Mouse (Mus musculus) telencephalon, adult 2 months (tissue): ENCODE measurements around the gene Fastk.
A peak's percentile ranks its signal among the peaks of the same experiment; 100 is the strongest.

ENCODE experiments used
- DNase-seq: peaks from one replicate; pipeline ENCODE4 v3.0.0-alpha.2; 2011; ENCODE audit warnings: low read depth, low spot score

Fastk gene

GRCm38 (mm10) chr5:24452691-24453233 is 7.7 kb upstream of the Fastk start:
- DNase-seq: no peak

DNA sequence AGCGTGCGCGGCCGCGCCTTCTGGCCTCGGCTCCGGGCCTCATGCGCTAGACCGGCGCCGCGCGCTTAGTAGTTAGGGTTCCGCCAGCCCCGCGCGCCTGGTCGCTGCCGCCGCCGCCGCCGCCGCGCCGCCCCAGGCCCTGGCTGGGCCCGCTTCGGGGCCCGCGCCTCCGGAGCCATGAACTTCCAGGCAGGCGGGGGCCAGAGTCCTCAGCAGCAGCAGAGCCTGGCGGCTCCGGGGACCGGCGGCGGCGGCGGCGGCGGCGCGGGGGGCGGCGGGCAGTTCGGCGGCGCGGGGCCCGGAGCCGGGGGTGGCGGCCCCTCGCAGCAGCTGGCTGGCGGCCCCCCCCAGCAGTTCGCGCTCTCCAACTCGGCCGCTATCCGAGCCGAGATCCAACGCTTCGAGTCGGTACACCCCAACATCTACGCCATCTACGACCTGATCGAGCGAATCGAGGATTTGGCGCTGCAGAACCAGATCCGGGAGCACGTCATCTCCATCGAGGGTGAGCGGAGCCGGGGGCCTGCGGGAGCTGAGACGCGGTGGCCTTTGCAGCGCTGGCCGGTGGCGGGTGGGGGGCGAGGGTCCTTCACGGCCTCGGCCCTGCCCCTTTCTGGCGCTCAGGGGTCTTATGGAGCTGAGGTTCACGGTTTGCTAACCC is 7.1 kb upstream of the Fastk start, which contains the start of gene Agap3:
Gene Agap3, plus strand, starts transcription at position 148 of the 661 bp plus-strand sequence.
- no peak for DNase-seq

DNA sequence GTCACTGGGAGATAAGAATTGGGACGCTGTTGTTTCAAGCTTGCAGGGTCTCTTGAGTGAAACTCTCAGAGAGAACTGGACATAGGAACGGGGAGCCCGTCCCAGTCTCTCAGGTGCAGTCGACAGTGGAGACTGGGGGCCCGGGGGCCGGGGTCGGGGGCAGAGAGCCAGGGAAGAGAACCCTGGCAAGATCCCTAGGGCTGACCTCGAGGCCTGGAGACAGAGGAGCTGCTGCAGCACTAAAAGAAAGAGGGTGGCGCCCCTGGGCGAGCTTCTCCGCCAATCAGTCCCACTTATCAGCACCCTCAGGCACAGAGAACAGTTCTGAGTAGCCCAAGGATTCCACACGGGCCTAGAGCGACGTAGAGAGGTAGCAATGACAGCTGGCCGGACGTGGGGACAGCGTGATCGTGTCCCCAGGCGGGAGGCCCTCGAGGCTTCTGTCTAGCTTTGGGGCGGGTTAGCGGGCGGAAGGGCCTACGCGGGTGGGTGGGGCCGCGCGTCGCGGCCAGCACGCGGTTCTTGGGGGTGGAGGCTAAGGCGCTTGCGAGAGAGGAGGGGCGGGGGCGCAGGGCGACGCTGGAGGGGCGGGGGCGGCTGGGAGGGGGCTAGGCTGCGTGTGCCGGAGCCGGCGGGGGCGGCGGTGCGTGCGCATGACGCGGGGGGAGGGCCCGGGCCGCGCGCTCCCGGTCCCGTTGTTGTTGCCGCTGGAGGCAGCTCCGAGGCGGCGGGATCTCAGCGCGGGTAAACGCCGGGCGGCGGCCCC is 6.4 kb upstream of the Fastk start:
- peak; percentile 81 for DNase-seq

- DNase-seq: peak; percentile 77
Measured at GRCm38 (mm10) chr5:24447624-24448298, 2.7 kb upstream of the Fastk start, which contains the start of gene Tmub1. Gene Tmub1, minus strand, starts transcription at chr5:24447854.

GRCm38 (mm10) chr5:24446630-24447029 is 1.5 kb upstream of the Fastk start:
- DNase-seq: no peak

GRCm38 (mm10) chr5:24445428-24446080 is 467 bp upstream of the Fastk start:
- no peak for DNase-seq

DNA sequence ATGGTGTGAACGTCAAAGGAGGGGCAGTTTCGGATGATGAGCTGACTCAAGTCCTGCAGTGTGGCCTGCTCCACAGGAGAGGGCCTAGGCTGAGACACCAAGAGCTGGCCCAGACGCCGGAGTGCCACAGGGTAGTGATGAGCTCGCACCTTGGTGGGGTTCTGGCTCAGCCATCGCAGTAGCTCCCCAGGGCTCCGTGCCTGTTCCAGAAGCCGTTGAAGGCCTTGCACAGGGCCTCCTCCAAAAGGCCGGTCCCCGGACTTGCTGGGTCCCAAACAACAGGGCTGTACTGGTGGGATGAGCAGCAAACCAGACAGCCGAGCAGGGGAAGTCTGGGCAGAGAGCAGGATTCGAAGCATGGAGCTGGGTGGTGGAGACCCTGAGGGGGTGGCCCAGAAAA is 1.2 kb downstream of the Fastk start:
- DNase-seq: no peak

DNA sequence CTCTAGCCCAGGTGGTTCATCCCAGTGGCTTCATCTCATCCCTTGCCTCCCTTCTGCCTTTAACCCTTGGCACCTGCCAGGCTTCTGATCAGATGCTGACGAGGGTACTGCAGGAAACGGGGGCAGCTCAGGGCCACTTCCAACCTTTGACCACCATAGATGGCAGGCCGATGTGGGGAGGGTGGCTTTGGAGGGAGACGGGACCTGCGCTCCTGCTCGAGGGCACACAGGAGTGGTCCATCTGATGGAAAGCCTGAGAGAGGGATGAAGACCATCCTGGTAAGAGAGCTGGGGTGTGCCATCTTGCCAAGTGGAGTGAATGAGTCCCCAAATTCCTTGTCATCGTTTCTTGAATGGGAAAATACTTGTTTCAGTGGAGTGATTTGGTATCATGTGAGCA is 1.9 kb downstream of the Fastk start:
- DNase-seq: no peak

- DNase-seq: no peak
Measured at GRCm38 (mm10) chr5:24442029-24442428, 3.1 kb downstream of the Fastk start.

DNA sequence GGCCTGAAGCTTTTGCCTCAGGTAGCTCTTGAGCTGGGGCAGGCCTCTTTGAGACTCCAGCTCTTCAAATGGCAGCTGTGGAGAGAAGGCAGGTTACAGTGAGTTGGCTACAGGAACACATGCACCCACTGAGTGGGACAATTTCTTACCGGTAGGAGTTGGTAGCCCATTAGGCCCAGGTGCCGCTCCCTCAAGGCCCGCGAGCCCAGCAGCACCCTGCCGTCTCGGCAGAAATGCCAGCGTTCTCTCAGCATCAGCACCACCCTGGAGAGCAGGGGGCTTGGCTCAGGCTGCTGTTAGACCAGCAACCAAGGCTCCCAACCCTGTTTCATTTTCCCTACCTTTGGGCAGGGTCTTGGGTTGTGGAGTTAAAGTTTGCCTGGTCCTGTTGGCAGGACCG is 3.9 kb downstream of the Fastk start:
- DNase-seq: no peak

DNA sequence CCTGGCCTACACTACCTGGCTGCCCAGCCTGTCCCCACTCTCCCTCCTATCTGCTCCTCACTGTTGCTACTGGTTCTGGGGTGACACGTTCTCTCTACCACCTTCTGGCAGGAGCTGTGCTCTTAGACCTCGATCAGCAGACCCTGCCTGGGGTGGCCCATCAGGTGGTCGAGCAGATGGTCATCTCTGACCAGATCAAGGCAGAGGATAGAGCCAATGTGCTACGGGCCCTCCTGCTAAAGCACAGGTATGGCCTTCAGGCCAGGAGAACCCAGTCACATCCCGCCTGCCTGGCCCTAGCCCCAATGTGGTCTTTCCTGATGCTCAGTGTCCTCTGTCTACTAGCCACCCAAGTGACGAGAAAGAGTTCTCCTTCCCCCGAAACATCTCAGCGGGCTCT is 11.1 kb downstream of the Fastk start:
- no peak for DNase-seq

- DNase-seq: no peak
Measured at GRCm38 (mm10) chr5:24428596-24428995, 16.5 kb downstream of the Fastk start.

DNA sequence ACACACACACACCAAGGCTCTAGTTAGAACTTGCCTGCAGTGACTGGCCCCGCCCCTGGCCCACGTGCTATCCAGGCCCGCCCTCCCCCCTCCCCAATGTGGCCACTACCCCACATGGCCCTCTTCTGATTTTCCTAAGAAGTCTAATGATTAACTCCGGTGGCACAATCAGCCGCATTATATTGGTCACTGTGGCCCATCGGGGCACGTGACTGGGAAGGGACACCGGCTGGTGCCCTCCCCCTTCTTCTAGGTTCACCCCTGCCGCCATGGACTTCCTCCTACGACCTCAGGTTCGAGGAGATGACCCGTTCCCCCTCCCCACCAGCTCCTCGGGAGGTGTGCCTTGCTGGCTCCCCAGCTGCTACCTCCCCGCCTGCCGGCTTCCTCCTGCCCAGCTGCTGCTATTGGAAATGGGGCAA is 17.1 kb downstream of the Fastk start:
- DNase-seq: no peak

DNA sequence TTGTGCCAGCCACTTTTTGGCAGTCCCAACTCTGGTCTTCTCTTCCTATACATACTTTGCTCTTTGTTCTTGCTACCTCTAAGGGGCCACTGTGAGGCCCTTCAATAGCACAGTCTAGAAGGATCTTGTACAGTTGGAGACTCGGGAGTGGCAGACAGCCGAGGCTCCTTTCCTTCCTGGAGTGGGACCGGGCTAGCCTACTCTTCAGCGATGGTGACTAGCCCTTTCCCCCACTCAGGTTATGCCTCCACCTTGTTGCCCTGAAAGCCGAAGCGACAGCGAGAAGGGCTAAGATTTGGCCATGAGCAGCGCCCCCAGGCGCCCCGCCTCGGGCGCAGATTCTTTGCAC is 17.8 kb downstream of the Fastk start:
- DNase-seq: no peak

DNA sequence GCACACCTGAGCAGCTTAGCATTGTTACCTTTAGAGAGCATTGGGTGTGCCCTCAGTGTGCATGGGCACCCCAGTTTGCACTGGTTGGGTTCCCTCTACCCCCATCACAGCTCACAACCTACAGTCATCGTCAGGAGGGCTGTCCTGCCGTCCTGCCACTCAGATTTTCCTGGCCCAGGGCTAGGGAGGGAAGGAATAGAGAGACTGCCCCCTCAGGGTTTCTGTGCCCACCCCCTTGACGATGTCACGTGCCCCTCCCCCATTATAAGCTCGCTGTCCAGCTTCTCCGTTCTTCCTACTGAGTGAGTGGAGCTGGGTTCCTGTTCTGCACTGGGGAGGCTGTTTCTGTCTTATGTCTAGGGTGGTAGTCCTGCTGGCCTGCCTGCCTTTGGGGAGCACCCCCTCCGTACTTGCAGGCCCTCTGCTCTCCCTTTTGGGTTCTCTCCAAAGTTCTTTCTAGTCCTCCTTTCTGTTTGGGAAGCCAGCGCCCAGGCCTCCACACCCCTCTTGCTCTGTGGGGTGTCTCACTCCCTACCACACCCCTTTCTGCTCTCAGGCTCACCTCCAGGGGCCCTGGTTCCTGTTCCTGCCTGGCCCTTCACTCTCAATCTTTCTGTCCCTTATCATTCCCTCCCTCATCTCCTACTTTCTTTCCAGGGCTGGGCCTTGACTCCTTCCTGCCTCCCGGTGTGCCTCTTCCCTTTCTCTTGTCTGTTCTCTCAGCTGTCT is 18.4 kb downstream of the Fastk start:
- no peak for DNase-seq

DNA sequence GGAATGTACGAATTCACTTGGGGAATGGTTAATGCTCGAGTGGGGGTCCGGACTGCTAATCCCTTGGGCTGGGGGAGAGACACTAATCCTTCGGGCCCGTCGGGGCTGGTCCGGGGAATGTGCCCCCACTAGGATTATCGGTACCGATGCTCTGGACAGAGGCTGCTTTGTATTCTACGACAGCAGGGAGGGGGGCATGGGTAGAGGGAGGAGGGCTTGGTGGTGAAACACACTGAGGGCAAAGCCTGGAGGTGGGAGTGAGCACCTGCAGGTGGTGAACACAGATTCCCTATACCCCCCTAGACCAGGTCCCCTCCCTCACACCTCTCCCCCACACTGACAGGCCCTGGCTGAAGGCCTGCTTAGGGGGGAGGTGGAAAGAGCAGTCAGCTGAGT is 19.1 kb downstream of the Fastk start:
- no peak for DNase-seq

DNA sequence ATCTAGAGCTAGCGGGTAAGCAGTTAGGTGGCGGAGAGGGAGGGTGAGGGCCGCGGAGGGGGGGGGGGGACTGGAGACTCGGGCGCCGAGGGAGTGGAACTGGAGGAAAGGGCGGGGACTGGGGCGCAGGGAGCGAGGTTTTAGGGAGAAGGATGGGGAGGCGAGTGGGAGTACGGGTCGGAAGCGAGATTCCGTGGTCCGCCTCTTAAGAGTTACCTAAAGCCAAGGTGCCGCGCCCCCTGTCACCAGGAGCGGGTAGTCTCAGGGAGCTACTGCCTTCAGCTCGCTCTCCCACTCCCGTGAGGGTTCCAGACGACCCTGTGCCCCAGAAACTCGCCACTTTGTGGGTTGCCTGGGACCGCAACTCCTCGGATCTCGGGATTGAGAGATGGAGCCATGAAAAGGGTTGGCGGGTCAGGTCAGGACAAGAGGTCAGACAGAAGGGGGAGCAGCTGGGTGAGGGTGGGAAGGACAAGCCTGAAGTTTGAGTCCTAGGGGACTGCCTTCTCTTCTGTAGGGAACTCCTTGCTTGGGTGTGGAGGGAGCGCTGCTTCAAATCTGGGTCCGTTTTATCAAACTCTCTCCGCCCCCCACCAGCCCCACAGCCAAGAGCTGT is 19.6 kb downstream of the Fastk start:
- no peak for DNase-seq

DNA sequence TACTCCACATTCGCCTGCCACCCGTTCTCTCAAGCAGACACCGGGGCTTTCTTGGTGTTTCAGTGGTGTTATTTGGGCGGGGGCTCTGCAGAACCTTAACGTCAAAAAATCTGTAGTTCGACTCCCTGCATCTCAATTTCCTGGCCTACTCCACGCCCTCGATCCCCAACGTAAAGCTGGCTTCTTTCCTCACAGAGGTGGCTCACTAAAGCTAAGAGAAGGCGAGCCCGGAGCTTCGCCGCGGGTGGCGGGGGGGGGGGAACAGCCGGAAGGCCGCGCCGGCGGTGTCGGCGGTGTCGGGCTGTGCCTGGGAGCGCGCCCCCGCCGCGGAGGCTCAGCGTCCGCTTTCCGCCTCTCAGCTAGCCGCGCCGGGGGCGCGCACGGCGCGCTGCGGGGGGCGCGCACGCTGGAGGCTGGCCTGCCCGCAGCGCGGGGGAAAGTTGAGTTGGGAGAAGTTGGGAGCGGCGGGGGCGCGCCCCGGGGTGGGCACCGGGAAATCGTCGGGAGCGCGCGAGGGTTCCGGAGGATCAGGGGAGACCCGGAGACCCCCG is 20.2 kb downstream of the Fastk start:
- no peak for DNase-seq

- no peak for DNase-seq
Measured at GRCm38 (mm10) chr5:24424004-24424781, 20.9 kb downstream of the Fastk start.
